Mouse (Mus musculus): ENCODE measurements around the gene Mdc1. TPM values are rescaled to one million over a fixed set of nuclear protein-coding genes. Genes with fewer than 3 reads are reported as not detected.

Gene Mdc1
- polyA plus RNA-seq, 1 experiment from 2014 or later: 12.6 TPM

DNA sequence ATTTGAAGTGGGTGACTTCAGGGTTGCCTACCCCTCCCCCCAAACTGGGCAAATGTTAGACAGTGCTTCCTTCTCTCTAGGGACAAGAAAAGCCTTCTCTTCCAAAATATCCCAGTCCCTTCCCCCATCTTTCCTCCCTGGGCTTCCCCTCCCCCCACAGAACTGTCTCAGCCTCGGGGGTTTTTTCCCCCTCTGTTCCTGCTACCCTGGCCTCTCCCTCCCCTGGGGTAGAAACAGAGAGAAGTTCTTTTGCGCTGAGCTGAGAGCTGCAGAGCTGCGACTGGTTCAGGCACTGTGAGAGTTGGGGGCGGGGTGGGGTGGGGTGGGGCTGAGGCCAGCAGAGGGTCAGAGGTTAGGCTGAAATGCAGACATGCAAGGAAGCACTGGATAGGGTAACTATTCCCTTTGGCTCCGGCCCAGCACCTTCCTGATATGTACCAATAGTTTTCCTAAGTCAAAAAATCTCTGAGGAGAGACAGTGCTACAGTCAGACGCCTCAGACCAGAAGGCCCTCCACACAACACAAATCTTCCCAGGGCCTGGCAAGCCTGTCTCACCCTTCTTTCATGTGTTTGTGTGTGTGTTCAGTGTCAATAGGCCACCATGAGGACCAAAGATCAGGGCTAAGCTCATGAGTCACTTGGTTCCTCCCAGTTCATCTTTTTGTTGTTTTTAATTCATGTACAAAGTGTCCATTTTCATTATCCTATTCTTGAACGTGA, 28.2 kb downstream of the Mdc1 start:
- H3K4me3 ChIP-seq: peak overlapping the region; percentile 77
- H3K4me2 ChIP-seq: peak overlapping the region; percentile 94
- H3K36me3 ChIP-seq: peaks cover 6% of the 10 kb centered on the region
- WGBS: 6% methylated on average over 7 of the region's 7 CpGs
- H3K4me1 ChIP-seq (replicated peaks): peaks cover 71% of the 10 kb centered on the region
- no peak for ATAC-seq (replicated peaks; ENCODE audit: insufficient number of reproducible peaks, insufficient read depth, low FRiP score, low read depth)
- H3K9me3 ChIP-seq (replicated peaks): no peaks in the 10 kb centered on the region
- H3K27ac ChIP-seq: peak overlapping the region; percentile 99
- H3K27me3 ChIP-seq: no peaks in the 10 kb centered on the region
- H3K9ac ChIP-seq: peak overlapping the region; percentile 81

DNA sequence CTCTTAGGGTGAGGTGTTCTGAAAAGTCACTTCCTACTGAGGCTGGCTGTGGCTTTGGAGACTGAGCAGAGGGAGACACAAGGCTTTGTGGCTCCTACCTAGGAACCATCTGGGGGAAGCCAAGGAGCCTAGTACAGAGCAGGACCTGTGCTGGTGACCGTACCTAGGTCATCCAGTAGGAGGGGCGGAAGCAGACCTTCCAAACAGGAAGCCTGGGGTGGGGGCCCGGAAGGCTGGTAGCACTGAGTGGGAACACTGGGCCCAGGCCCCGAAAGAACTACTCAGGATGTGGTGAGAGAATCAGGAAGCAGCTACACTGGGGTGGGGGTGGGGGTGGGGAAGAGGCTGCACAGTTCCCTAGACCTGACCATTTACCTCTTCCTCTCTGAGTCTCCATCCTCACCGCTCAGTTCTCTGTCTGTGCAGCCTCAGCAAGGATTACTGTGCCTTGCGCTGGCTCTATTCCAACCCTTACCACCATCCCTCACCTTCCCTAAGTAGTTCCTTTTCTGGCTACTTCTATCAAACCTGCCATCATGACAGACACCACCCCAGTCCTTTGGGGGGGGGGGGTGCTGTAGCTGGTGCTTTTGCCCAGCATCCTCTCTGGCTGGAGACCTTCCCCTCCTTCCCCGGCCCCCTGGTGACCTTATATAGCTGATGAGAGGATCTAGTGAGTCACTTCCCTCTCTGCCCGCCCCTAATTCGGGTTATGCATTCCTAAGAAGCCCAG, 29.0 kb downstream of the Mdc1 start:
- Histone ChIP-seq H3K4me1 (replicated peaks) (peaks cover 64% of the 10 kb centered on the region), H3K9me3 (replicated peaks) (no peaks in the 10 kb centered on the region), H3K36me3 (peaks cover 14% of the 10 kb centered on the region), H3K4me3 (peak overlapping the region; percentile 77), H3K9ac (peak overlapping the region; percentile 81), H3K4me2 (peak overlapping the region; percentile 94), H3K27ac (peak overlapping the region; percentile 99), H3K27me3 (no peaks in the 10 kb centered on the region)
- peak; percentile 4; the same call in 1 of the 2 replicates for ATAC-seq (replicated peaks; ENCODE audit: insufficient number of reproducible peaks, insufficient read depth, low FRiP score, low read depth)
- 33% methylated on average over 9 of the region's 9 CpGs for WGBS

DNA sequence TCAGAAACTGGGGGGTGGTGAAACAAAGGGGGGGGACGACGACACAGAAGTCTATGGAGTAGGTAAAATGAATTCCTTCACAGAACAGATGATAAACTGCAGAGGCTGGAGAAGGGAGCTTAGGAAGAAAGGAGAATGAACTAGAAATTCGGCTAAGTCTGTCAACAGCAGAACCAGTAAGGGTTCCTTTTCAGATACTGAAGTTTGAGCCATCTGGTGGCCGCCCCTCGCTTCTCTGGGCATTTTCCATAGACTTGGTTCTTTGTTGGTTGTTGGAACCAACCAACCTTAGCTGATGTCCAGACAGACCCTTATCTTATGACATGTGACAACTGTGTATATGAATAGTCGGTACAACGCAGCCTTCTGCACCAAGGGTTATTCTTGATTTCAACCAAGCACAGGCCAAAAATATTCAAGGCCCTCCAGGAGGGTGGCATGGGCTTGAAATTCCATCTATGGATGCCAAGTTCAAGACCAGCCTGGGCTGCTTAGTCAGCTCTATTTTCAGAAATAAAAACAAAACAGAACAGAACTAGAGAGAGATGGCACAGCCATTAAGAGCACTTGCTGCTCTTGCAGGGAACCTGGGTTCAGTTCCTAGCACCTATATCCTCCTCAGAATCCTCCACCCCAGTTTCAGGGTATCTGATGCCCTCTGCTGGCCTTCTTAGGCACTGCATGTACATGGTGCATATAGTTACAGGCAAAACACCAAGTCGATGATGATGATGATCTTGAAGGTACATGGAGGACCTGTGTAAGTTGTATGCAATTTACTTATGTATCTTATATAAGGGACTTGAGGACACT, 29.8 kb downstream of the Mdc1 start:
- no peak for ATAC-seq (replicated peaks; ENCODE audit: insufficient number of reproducible peaks, insufficient read depth, low FRiP score, low read depth)
- peak overlapping the region; percentile 99 for H3K27ac ChIP-seq
- H3K4me3 ChIP-seq: peak overlapping the region; percentile 77
- WGBS: 44% methylated on average over 8 of the region's 8 CpGs
- peaks cover 64% of the 10 kb centered on the region for H3K4me1 ChIP-seq (replicated peaks)
- peaks cover 19% of the 10 kb centered on the region for H3K36me3 ChIP-seq
- H3K27me3 ChIP-seq: no peaks in the 10 kb centered on the region
- H3K4me2 ChIP-seq: peak overlapping the region; percentile 94
- H3K9ac ChIP-seq: peak overlapping the region; percentile 81; the same call in 1 of the 2 replicates
- H3K9me3 ChIP-seq (replicated peaks): no peaks in the 10 kb centered on the region

DNA sequence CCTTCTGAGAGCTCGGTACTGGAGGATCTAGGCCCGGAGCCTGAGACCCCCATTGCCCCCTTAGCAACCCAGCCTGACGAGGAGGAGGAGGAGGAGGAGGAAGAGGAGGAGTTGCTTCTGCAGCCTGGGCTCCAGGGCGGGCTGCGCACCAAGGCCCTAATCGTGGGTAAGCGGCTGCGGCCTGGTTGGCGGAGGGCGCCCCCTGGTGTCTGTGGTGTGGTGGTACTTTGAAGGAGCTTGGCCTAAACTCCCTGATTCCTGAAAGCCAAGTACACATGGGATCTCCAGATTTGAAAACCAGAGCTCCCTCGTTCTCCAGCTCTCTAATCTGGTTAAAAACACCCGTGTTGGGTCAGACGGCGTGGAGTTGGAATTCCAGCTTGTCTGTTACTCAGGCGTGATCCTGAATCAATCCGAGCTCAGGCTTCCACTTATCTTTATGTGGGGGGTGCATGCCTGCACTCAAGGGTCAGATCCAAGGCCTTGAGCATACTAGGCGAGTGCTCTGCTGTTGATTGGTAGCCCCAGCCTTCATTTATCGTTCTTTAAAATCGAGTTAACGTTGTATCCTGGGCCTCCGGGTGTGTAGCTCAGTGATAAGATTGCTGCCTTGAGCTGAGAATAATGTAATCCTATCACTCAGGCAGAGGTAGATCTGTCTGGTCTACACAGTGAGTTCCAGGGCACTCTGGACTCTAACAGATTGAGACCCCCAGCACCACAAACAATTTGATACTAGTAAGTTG, 32.6 kb downstream of the Mdc1 start:
- H3K4me3 ChIP-seq: 0 out of 2 replicates have a peak overlapping the region, but pooled peaks have one; percentile 7
- H3K9me3 ChIP-seq (replicated peaks): no peaks in the 10 kb centered on the region
- WGBS: 23% methylated on average over 21 of the region's 21 CpGs
- H3K4me2 ChIP-seq: peak overlapping the region; percentile 43
- peak; percentile 18; the same call in 1 of the 2 replicates for ATAC-seq (replicated peaks; ENCODE audit: insufficient number of reproducible peaks, insufficient read depth, low FRiP score, low read depth)
- 0 out of 2 replicates have a peak overlapping the region, but pooled peaks have one; percentile 28 for H3K9ac ChIP-seq
- H3K27me3 ChIP-seq: no peaks in the 10 kb centered on the region
- peak overlapping the region; percentile 4; the same call in 1 of the 2 replicates for H3K27ac ChIP-seq
- peaks cover 23% of the 10 kb centered on the region for H3K36me3 ChIP-seq
- peaks cover 42% of the 10 kb centered on the region for H3K4me1 ChIP-seq (replicated peaks)

DNA sequence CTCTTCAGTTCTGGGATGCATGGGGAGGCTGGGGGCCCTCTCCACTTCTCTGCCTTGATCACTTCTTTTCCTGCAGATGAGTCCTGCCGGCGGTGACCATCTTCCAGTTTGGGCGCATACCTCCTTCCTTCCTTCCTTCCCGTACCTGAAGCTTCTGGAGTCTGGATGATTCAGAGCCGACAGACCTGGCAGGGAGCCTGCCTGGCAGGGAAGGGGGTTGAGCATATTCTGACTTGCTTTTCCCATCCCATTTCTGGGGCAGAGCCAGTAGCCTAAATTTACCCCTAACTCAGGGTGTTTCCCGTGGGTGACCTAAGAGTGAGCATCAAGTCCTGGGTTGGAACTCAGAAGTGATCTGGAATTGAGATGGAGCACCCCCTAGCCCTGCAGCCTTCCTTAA, 33.4 kb downstream of the Mdc1 start:
- H3K4me3 ChIP-seq: no peak overlapping the region
- H3K9me3 ChIP-seq (replicated peaks): no peaks in the 10 kb centered on the region
- H3K27ac ChIP-seq: no peak overlapping the region
- WGBS: 74% methylated on average over 6 of the region's 6 CpGs
- H3K4me2 ChIP-seq: no peak overlapping the region
- ATAC-seq (replicated peaks; ENCODE audit: insufficient number of reproducible peaks, insufficient read depth, low FRiP score, low read depth): no peak
- peaks cover 23% of the 10 kb centered on the region for H3K36me3 ChIP-seq
- no peak overlapping the region for H3K9ac ChIP-seq
- H3K4me1 ChIP-seq (replicated peaks): peaks cover 37% of the 10 kb centered on the region
- H3K27me3 ChIP-seq: no peaks in the 10 kb centered on the region

DNA sequence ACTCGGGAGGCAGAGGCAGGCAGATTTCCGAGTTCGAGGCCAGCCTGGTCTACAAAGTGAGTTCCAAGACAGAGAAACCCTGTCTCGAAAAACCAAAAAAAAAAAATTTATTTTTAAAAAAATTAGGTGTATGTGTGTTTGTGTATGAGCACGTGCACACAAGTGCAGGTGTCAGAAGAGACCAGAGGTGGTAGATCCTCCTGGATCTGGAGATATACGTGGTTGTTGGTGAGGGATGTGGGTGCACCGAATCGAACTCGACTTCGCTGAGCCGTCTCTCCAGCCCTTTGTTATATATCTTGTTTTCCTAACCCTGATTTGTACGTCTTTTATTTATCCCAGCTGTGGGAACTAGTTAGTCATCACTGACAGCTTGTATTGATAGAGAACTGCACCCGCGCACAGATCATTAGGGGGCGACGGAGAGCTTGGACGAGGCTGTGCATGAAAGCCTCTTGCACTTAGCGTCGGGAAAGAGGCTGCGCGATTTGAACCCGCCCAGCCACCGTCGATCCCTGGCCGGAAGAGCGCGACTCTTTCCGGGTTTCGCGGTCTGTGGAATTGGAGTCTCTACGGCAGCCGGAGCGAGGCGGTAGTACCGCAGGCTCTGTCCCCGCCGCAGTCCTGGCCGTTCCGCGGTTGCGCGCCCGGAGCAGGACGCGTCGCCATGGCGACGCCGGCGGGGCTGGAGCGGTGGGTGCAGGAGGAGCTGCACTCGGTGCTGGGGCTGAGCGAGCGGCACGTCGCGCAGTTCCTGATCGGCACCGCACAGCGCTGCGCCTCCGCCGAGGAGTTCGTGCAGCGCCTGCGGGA, 38.1 kb downstream of the Mdc1 start, which contains the start of gene Dhx16:
TSS of gene Dhx16 (plus strand) at position 575 of the 813 bp plus-strand sequence.
- Histone ChIP-seq H3K9me3 (replicated peaks) (no peaks in the 10 kb centered on the region), H3K4me2 (peak within 1 kb of the TSS; percentile 74), H3K36me3 (peaks cover 47% of the 10 kb centered on the region), H3K27ac (peak within 1 kb of the TSS; percentile 59), H3K27me3 (no peaks in the 10 kb centered on the region), H3K4me3 (peak within 1 kb of the TSS; percentile 86), H3K4me1 (replicated peaks) (peaks cover 15% of the 10 kb centered on the region), H3K9ac (peak within 1 kb of the TSS; percentile 84)
- 7% methylated on average over 57 of the region's 66 CpGs for WGBS
- peak; percentile 84 for ATAC-seq (replicated peaks; ENCODE audit: insufficient number of reproducible peaks, insufficient read depth, low FRiP score, low read depth)

DNA sequence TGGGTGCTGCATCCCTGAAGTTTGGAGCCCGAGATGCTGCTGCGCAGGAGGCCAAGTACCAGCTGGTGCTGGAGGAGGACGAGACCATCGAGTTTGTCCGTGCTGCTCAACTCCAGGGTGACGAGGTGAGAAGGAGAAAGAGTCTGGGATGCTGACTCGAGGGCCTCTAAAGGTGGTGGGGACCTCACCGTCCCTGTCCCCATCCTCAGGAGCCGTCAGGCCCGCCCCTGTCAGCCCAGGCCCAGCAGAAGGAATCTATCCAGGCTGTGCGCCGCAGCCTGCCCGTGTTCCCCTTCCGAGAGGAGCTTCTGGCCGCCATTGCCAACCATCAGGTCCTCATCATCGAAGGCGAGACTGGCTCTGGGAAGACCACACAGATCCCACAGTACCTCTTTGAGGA, 41.6 kb downstream of the Mdc1 start:
- no peak overlapping the region for H3K9ac ChIP-seq

DNA sequence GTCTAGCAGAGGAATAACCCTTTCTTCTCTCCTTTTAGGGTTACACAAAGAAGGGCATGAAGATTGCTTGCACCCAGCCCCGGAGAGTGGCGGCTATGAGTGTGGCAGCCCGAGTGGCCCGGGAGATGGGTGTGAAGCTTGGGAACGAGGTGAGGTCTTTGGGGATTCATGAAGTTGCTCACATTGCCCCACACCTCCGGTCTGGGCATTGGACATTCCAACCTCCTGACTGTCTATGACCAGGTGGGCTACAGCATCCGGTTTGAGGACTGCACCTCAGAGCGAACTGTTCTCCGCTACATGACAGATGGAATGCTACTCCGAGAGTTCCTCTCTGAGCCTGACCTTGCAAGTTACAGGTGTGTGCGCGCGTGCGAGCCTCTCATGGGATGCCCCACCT, 42.5 kb downstream of the Mdc1 start:
- ATAC-seq (replicated peaks; ENCODE audit: insufficient number of reproducible peaks, insufficient read depth, low FRiP score, low read depth): no peak
- H3K4me1 ChIP-seq (replicated peaks): peaks cover 15% of the 10 kb centered on the region

More for the DNA sequence above, 41.6 kb downstream of the Mdc1 start:
- H3K4me3 ChIP-seq: no peak overlapping the region
- 92% methylated on average over 17 of the region's 17 CpGs for WGBS
- peaks cover 15% of the 10 kb centered on the region for H3K4me1 ChIP-seq (replicated peaks)
- no peak overlapping the region for H3K4me2 ChIP-seq
- H3K9me3 ChIP-seq (replicated peaks): no peaks in the 10 kb centered on the region
- no peak for ATAC-seq (replicated peaks; ENCODE audit: insufficient number of reproducible peaks, insufficient read depth, low FRiP score, low read depth)
- peaks cover 58% of the 10 kb centered on the region for H3K36me3 ChIP-seq
- no peak overlapping the region for H3K27ac ChIP-seq
- no peaks in the 10 kb centered on the region for H3K27me3 ChIP-seq

DNA sequence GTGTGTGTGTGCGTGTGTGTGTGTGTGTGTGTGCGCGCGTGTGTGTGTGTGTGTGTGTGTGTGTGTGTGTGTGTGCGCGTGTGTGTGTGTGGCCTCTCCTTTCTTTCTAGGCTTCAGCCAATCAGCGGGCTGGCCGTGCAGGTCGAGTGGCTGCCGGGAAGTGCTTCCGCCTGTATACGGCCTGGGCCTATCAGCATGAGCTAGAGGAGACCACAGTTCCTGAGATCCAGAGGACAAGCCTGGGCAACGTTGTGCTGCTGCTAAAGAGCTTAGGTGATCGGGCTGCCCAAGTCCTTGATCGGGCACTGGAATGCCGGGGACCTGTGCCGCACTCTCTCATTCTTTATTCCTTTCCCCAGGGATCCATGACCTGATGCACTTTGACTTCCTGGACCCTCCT, 46.4 kb downstream of the Mdc1 start:
- Histone ChIP-seq H3K27me3 (no peaks in the 10 kb centered on the region), H3K4me2 (no peak overlapping the region), H3K4me1 (replicated peaks) (no peaks in the 10 kb centered on the region), H3K36me3 (peaks cover 88% of the 10 kb centered on the region), H3K4me3 (no peak overlapping the region), H3K9me3 (replicated peaks) (no peaks in the 10 kb centered on the region), H3K9ac (no peak overlapping the region), H3K27ac (no peak overlapping the region)
- no peak for ATAC-seq (replicated peaks; ENCODE audit: insufficient number of reproducible peaks, insufficient read depth, low FRiP score, low read depth)
- 66% methylated on average over 16 of the region's 17 CpGs for WGBS

More for the DNA sequence above, 42.5 kb downstream of the Mdc1 start:
- no peak overlapping the region for H3K4me2 ChIP-seq
- H3K27me3 ChIP-seq: no peaks in the 10 kb centered on the region
- no peaks in the 10 kb centered on the region for H3K9me3 ChIP-seq (replicated peaks)
- no peak overlapping the region for H3K4me3 ChIP-seq
- H3K36me3 ChIP-seq: peaks cover 67% of the 10 kb centered on the region
- H3K27ac ChIP-seq: no peak overlapping the region
- H3K9ac ChIP-seq: no peak overlapping the region
- 95% methylated on average over 14 of the region's 14 CpGs for WGBS
